ENCODE assay signal across 7 mouse cellular contexts in the genomic region with DNA sequence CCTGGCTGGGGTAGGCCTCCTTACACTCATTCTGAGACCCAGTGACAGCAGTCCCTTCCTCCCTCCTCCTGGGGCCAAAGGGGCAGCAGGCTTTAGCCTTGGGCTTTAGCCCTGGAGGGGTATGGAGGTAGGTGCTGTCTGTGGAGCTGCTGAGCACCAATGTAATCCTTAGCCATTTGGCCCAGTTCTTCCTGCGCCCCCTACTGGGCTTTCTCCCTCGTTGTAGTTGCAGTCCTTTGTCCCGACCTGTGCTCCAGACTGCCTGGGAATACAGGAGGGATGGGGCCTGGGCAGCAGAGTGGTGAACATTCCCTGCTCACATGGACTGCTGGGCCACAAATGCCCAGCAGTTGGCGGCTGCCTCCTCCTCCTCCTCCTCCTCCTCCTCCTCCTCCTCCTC. TPM values are rescaled to one million over a fixed set of nuclear protein-coding genes. Genes with fewer than 3 reads are reported as not detected.
DNase-seq lines count a peak whose midpoint lies in the region; TF ChIP-seq lines count a peak whose summit lies in the region.

No protein-coding gene starts in this region.

- H3K36me3 ChIP-seq in ES-E14 (ENCODE audit: control insufficient read depth, insufficient read depth, low read length, poor library complexity, severe bottlenecking): peaks cover 45% of the 10 kb centered on the region; the same call in 1 of the 2 replicates

- no peak overlapping the region for H3K4me3 ChIP-seq in ES-E14 (ENCODE audit: insufficient read depth in 1 of 2, low read depth in 1 of 2, low read length in 2 of 2, poor library complexity in 1 of 2, severe bottlenecking in 1 of 2)

- no peak overlapping the region for H3K27ac ChIP-seq in ES-E14 (ENCODE audit: insufficient read depth, low read depth, low read length, poor library complexity, severe bottlenecking)

- H3K4me1 ChIP-seq in ES-E14 (ENCODE audit: control insufficient read depth in 2 of 2, insufficient read depth in 2 of 2, low read length in 2 of 2, poor library complexity in 1 of 2): peaks cover 13 to 39% of the 10 kb centered on the region in 2 experiments; a peak in 3 of 4 replicates

- intact Hi-C loops in heart, postnatal 36 days (cut with DNase I): no loop called here

- in situ Hi-C loops in ES-E14 (cut with MboI; ENCODE audit: low sequenced_read_pairs in 2 of 2, unreplicated experiment in 2 of 2): no loop called here

- peak; percentile 87 for DNase-seq in ES-E14 (ENCODE audit: low read depth, low spot score)
- DNase-seq in adrenal gland, postnatal 10 days: peak; percentile 85
- DNase-seq in embryo, embryonic 9.5 days (ENCODE audit: extremely low spot score): peak; percentile 82
- peak; percentile 45 to 65 for DNase-seq in heart, postnatal 36 days
- DNase-seq in layer of hippocampus, postnatal 10 days (ENCODE audit: low spot score in 2 of 2): peak; percentile 77 to 80
- peak; percentile 81 for DNase-seq in lung, postnatal 36 days
- peak; percentile 82 for DNase-seq in right cerebral cortex, postnatal 4 days

- no peaks in the 10 kb centered on the region for H3K9me3 ChIP-seq in ES-E14 (ENCODE audit: control insufficient read depth, insufficient read depth, low read depth, low read length)

- H3K9ac ChIP-seq in ES-E14 (ENCODE audit: insufficient read depth, low read depth, low read length, poor library complexity, severe bottlenecking): no peak overlapping the region

TF ChIP-seq in ES-E14, 5 proteins besides CTCF, POLR2A, EP300 and RAD21:
- TF ChIP-seq ZC3H11A (IDR thresholded peaks at IDR 0.05; ENCODE audit: borderline replicate concordance, low read depth, low read length) (no peak), HCFC1 (IDR thresholded peaks at IDR 0.05; ENCODE audit: borderline replicate concordance, insufficient read depth, low read length) (no peak), CHD2 (IDR thresholded peaks at IDR 0.05; ENCODE audit: low read depth, low read length) (no peak), ZNF384 (IDR thresholded peaks at IDR 0.05; ENCODE audit: low read depth, low read length) (no peak), MAFK (IDR thresholded peaks at IDR 0.05; ENCODE audit: insufficient read depth, low read depth, low read length) (no peak)

RNA-seq across cellular contexts. Expression of gene Agap3, which starts 29.7 kb away (rescaled TPM):
- 50.1 and 51.2 TPM in 2 replicates for total RNA-seq in ES-E14 (2012; rRNA removed)
- total RNA-seq in adrenal gland, postnatal 10 days (2021): 10 to 100 TPM; 67.6 to 72.2 TPM
- total RNA-seq in heart, postnatal 36 days (2021): 10 to 100 TPM; 83.6 to 91.1 TPM
- 100 to 1,000 TPM; 511 to 516 TPM for total RNA-seq in layer of hippocampus, postnatal 10 days (2021)

RNA-seq across cellular contexts. Expression of gene Tmub1, which starts 34.0 kb away (rescaled TPM):
- total RNA-seq in ES-E14 (2012; rRNA removed): 7.8 and 11.5 TPM in 2 replicates
- total RNA-seq in adrenal gland, postnatal 10 days (2021): 10 to 100 TPM in 1 of 2 experiments, 1 to 10 TPM in 1; 9.1 to 10.5 TPM
- total RNA-seq in heart, postnatal 36 days (2021): 10 to 100 TPM; 11.7 to 12.1 TPM
- 10 to 100 TPM; 24.1 to 26.4 TPM for total RNA-seq in layer of hippocampus, postnatal 10 days (2021)

RNA-seq across cellular contexts. Expression of gene Fastk, which starts 36.6 kb away (rescaled TPM):
- total RNA-seq in ES-E14 (2012; rRNA removed): 70.4 and 111 TPM in 2 replicates
- 100 to 1,000 TPM; 129 to 172 TPM for total RNA-seq in adrenal gland, postnatal 10 days (2021)
- total RNA-seq in heart, postnatal 36 days (2021): 100 to 1,000 TPM; 288 to 310 TPM
- 100 to 1,000 TPM in 1 of 2 experiments, 10 to 100 TPM in 1; 87.4 to 111 TPM for total RNA-seq in layer of hippocampus, postnatal 10 days (2021)

RNA-seq across cellular contexts. Expression of gene Gbx1, which starts 45.4 kb away (rescaled TPM):
- total RNA-seq in ES-E14 (2012; rRNA removed): 0.40 and 0.69 TPM in 2 replicates
- under 1 TPM in 1 of 2 experiments, not detected in 1; 0.09 TPM for total RNA-seq in adrenal gland, postnatal 10 days (2021)
- total RNA-seq in heart, postnatal 36 days (2021): not detected
- total RNA-seq in layer of hippocampus, postnatal 10 days (2021): not detected

RNA-seq across cellular contexts. Expression of gene Slc4a2, which starts 58.0 kb away (rescaled TPM):
- total RNA-seq in ES-E14 (2012; rRNA removed): 30.4 and 31.5 TPM in 2 replicates
- 10 to 100 TPM; 58.7 to 60.9 TPM for total RNA-seq in adrenal gland, postnatal 10 days (2021)
- 10 to 100 TPM; 29.2 to 35.1 TPM for total RNA-seq in heart, postnatal 36 days (2021)
- 10 to 100 TPM; 22.0 to 33.7 TPM for total RNA-seq in layer of hippocampus, postnatal 10 days (2021)
